Mouse (Mus musculus) gastrocnemius, postnatal 14 days (tissue): ENCODE results near the gene Ly6g6f. TPM values are rescaled to one million over a fixed set of nuclear protein-coding genes. Genes with fewer than 3 reads are reported as not detected.

Experiments
- DNase-seq: peaks from one replicate; pipeline ENCODE4 v3.0.0; 2021; ENCODE audit warnings: mixed read lengths
- intact Hi-C: fragments of 180-260 bp; cut with DNase I; formaldehyde crosslinking; loops from one replicate; pipeline ENCODE4 v1.15.1; 2025; ENCODE audit warnings: low total_unique reads
- total RNA-seq, 2 experiments: library from RNA; stranded (reverse); gene quantifications; 2 replicates each; pipeline ENCODE4 v1.2.3; 2021

Ly6g6f gene
- total RNA-seq, 2 experiments from 2014 or later: not detected

DNA sequence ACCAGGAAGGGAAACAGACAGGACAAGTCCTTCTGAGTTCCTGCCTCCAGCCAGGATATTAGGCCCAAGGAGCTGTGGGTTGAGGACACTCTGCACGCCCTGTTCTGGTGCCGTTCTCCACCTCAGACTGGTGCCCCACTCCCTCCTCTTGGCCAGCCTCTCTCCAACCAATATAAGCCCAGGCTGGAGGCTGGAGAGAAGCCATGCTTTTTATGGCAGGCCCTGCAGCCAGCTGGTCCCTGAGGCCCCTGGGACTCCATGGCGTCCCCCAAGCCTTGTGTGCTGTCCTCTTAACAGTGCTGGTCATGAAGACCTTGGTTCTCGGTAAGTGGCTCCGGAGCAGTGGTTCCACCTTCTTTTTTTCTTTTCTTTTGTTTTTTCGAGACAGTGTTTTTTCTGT is 22.7 kb upstream of the Ly6g6f start, which contains the start of gene Ly6g5c:
Gene Ly6g5c (plus strand): TSS at position 183 of the 400 bp plus-strand sequence.
- DNase-seq: no peak
- intact Hi-C loops: no loop called here

- DNase-seq: no peak
- intact Hi-C loops: no loop called here
These were observed 21.1 kb upstream of the Ly6g6f start for GRCm38 (mm10) chr17:35106522-35106921.

- DNase-seq: peak; percentile 35
- intact Hi-C loops: no loop called here
These were observed 20.5 kb upstream of the Ly6g6f start for GRCm38 (mm10) chr17:35105740-35106389.

DNA sequence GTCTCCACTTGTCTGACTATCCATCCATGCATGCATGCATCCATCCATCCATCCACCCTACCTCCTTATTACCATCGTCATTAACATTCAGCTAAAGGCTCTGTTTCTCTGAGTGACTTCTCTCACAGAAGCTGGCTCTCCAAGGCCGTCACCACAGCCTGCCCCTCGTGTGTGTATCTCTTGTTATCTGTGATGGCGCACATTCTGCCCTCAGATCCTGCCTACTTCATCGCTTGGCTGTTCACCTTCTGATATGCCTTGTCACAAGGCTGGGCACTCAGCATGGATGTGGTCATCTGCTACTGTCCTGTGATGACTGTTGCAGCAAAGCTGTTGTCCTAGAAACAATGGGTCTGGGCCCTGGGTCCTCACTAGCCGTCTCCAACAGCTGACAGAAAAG is 19.3 kb upstream of the Ly6g6f start:
- intact Hi-C loops: loop anchor here (5.0 kb wide), 1 partner anchor 87 kb away; the partner anchor contains the start of gene Vwa7
- DNase-seq: no peak

- DNase-seq: no peak
- intact Hi-C loops: loop anchor here (5.0 kb wide), 1 partner anchor 87 kb away; the partner anchor contains the start of gene Vwa7
These were observed 18.7 kb upstream of the Ly6g6f start for GRCm38 (mm10) chr17:35104079-35104478.

GRCm38 (mm10) chr17:35103221-35103690 is 17.8 kb upstream of the Ly6g6f start:
- no peak for DNase-seq
- intact Hi-C loops: loop anchor here (5.0 kb wide), 1 partner anchor 86 kb away; the partner anchor contains the start of gene Vwa7

GRCm38 (mm10) chr17:35102299-35102698 is 16.9 kb upstream of the Ly6g6f start:
- intact Hi-C loops: loop anchor here (5.0 kb wide), 1 partner anchor 85 kb away; the partner anchor contains the start of gene Vwa7
- no peak for DNase-seq

DNA sequence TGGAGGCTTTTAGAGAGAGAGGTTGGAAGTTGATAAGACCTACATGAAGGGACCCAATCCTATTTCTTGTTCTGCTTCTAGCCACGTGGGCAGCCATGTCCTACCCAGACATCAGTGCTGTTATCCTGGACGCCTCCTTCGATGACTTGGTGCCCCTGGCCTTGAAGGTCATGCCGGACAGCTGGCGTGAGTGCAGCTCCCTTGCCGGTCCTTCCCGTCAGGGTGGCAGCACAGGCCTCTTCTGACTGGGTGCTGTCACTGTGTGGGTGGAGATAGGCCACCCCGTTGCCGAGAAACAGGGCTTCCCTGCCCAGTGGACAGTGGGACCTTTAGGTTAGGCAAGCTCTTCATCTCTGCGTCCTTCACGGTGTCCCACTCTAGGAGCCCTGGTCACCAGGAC is 15.8 kb upstream of the Ly6g6f start:
- intact Hi-C loops: loop anchor here (5.0 kb wide), 1 partner anchor 84 kb away; the partner anchor contains the start of gene Vwa7
- DNase-seq: no peak

DNA sequence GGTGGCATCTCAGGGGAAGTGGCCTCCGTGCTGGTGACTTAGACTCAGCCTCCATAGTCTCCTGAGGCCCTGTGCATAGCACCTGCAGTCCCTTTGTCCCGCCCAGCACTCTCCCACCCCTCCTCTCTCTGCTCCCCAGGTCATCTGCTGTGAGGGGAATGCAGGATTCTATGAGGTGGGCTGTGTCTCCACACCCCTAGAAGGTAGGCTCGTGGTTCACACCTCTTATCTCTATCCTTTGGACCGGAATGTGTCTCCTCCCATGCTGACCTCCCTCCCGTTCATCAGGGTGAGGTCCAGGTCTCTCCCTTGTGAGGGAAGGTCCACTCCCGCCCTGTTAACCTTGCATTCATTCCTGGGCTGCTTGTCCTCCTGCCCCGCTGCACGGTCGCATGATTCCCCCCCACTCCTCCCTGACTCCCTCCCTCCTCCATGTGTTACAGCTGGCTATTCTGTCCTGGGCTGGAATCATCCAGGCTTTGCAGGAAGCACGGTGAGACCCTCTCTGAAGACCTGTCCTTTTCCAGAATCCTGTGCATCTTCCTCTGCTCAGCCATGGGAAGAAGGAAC is 14.9 kb upstream of the Ly6g6f start:
- intact Hi-C loops: loop anchor here (5.0 kb wide), 1 partner anchor 83 kb away; the partner anchor contains the start of gene Vwa7
- DNase-seq: no peak

GRCm38 (mm10) chr17:35097164-35097655 is 11.8 kb upstream of the Ly6g6f start:
- intact Hi-C loops: no loop called here
- DNase-seq: no peak

DNA sequence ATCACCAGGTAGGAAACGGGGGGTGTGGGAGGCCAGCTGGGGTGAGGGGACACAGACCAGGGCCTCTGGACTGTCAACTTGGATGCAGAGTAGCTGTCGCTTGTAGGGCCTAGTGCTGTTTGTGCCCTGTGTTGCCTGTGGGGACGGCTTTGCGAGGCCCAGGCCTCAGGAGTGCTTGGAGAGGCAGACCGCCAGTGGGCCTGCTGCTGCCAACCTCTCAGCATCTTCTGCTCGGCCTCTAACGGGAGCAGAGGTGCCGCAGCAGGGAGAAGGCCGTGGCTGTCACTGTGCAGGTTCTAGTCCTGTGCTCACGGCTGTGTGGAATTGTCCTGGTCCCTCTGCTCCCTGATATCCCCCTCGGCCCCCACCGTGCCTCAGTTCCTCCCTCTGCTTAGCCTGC is 11.2 kb upstream of the Ly6g6f start:
- intact Hi-C loops: no loop called here
- no peak for DNase-seq

DNA sequence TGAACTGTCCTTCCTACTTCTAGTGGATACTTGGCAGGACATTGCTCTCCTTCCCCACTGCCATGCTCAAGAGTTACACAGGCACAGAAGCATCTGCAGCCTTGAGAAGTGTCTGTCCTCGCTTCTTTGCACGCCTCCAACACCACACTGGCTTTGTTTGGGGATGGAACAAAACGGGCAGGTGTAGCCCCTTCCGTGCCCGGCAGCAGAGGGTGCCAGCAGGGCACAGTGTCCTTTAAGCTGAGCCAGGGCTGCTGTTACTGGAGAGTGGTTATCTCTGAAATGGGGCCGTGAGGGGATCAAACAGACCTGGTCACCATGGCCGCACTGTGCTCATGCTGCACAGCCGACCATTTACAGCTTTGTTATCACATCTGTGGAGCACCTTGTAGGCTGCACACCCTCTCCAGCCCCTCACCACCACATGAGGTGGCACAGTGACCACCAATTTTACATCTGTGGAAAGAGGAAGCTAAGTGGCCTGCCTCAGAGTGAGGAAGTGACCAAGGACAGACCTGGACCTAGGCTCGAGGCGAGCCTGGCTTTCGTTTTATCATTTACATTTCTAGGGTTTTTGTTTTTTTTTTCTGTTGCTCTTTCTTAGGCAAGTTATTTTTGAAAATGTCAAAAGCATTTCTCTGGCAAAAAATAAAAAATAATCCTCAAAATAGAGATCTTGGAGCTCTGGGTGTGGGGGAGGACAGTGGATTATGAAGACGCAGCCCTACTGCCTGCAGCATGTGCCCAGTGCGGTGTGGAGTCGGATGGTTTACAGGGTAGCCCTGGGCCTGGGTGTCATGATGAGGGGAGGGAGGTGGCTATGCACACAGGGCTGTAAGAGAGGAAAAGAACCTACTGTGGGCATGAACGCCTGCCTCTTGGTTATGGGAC is 9.3 kb upstream of the Ly6g6f start:
- intact Hi-C loops: no loop called here

GRCm38 (mm10) chr17:35092403-35093198 is 7.2 kb upstream of the Ly6g6f start:
- DNase-seq: no peak
- intact Hi-C loops: no loop called here

More for the DNA sequence above, 9.3 kb upstream of the Ly6g6f start:
- no peak for DNase-seq

DNA sequence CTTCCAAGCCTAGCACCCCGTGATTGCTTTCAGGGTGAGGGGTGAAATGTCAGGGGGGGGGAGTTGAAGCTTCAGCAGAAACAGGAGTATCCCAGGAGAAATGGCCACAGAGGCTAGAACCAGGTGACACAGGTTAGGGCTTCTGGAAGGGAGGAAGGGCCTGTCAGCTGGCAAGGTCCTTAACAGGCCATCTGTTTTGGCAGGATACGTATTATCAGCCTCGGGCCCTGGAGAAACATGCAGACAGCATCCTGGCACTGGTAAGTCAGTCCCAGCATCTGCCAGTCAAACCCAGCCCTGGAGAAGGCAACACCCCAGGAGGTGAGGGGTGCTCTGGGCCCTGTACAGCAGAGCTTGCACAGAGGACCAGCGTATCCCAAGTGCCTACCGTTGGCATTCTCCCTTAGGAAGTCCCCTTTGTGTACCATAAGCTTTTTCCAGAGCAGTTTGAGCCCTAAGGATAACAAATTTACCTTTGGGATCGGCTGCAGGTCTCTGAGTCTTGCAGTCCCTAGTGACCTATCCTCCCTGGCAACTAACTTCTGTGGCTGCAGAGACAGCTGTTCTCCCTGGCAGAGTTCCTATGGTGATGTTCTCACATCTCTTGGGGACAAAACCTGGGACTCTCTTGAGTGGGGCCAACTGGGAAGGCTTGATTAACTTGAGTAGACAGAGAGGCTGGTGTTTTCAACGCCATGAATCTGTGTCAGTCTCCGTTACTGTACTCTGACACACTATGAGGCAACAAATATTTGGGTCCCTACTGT is 4.9 kb upstream of the Ly6g6f start:
- intact Hi-C loops: no loop called here
- peak; percentile 39 for DNase-seq

- DNase-seq: peak; percentile 96
- intact Hi-C loops: no loop called here
These were observed 3.6 kb upstream of the Ly6g6f start, which contains the start of gene Abhd16a for GRCm38 (mm10) chr17:35088825-35089644. Gene Abhd16a, plus strand, starts transcription at chr17:35089263.

- intact Hi-C loops: no loop called here
- DNase-seq: no peak
These were observed 2.7 kb upstream of the Ly6g6f start for GRCm38 (mm10) chr17:35088151-35088550.

- intact Hi-C loops: no loop called here
- DNase-seq: no peak
These were observed 1.4 kb downstream of the Ly6g6f start for GRCm38 (mm10) chr17:35083929-35084497.
